Mouse (Mus musculus) gastrocnemius, adult 2 months (tissue): ENCODE measurements around the gene Lect2. TPM values are rescaled to one million over a fixed set of nuclear protein-coding genes. Genes with fewer than 3 reads are reported as not detected.

Source experiments
- DNase-seq: peaks from one replicate; pipeline ENCODE4 v3.0.0; 2022
- H3K27ac ChIP-seq: fragments of 200-600 bp; 2 replicates; pipeline ENCODE4 v1.8.1; 2022; ENCODE audit warnings: mild to moderate bottlenecking
- H3K4me3 ChIP-seq: fragments of 200-600 bp; 2 replicates; pipeline ENCODE4 v1.8.1; 2022; ENCODE audit warnings: mild to moderate bottlenecking, moderate library complexity
- CTCF ChIP-seq: fragments of 200-600 bp; IDR thresholded peaks from 2 replicates; pipeline ENCODE4 v1.8.1; 2022; ENCODE audit warnings: antibody characterized with exemption, mild to moderate bottlenecking, moderate library complexity
- intact Hi-C: fragments of 180-260 bp; cut with DNase I; formaldehyde crosslinking; loops from one replicate; pipeline ENCODE4 v1.15.1; 2025
- total RNA-seq, 2 experiments: library from RNA; stranded (reverse); gene quantifications; 2 replicates each; pipeline ENCODE4 v1.2.3; 2021

The Lect2 gene
- total RNA-seq, 2 experiments from 2014 or later: not detected

DNA sequence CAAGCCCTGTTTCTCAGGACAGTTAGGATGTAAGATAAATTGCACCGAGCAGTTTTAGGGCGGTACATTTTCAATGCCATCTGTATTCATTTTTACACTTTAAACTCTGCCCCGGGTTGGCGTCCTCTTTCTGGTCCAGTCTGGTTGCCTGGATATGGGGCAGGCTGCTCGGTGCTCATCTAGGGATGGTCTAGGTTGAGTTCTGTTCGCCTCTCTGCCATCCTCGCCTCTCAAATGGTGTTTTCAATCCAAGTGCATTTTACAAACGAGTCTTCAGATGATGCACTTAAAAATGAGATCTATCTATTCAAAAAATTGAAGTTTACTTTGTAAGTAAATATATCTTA lies 25.5 kb downstream of the Lect2 start:
- H3K27ac ChIP-seq: peak overlapping the region; percentile 56
- intact Hi-C loops: no loop called here
- DNase-seq: no peak
- peak overlapping the region; percentile 82 for H3K4me3 ChIP-seq
- TF ChIP-seq CTCF: no peak

DNA sequence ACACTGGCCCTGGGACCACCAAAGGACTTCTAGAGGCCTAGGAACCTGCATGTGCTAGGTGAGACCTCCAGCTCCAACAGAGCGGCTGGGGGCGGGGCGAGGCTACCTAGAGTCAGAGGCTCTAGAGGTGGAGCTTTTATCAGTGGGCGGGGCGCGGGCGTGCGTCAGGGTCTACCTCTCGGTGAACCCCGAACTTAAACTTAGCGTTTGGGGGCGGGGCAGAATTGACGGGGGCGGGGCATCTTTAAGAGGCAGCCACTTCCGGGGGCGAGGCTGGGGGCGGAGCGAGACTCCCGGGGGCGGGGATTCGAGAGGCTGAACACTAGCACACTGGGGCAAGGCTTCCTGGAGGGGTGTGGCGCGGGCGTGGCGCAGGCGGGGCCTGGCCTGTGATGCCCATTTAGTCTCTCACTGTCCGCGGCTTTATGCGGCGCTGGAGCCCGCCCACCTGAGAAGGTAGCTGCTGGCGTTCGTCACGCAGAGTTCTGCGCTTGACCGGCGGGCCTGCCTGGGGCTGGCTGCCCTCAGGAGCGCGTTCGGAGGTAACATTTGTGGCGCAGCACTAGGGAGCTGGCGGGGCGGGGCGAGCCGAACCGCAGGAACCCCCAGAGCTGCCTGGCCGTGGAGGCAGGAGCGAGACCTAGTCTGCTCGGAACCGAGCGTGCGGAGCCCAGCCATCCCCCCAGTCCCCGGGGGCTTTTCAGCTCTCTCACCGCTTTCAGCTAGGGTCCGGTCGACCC lies 26.1 kb downstream of the Lect2 start, which contains the start of gene Fbxl21:
Fbxl21 (plus strand) TSS at position 392 of the 740 bp plus-strand sequence.
- peak within 1 kb of the TSS; percentile 56 for H3K27ac ChIP-seq

GRCm38 (mm10) chr13:56516816-56517215 lies 31.5 kb downstream of the Lect2 start:
- Histone ChIP-seq H3K4me3 (no peak overlapping the region), H3K27ac (no peak overlapping the region)
- intact Hi-C loops: no loop called here
- DNase-seq: no peak
- no peak for TF ChIP-seq CTCF

More for the DNA sequence above, 26.1 kb downstream of the Lect2 start, which contains the start of gene Fbxl21:
- intact Hi-C loops: no loop called here
- DNase-seq: peak; percentile 95
- TF ChIP-seq CTCF: no peak
- H3K4me3 ChIP-seq: peak within 1 kb of the TSS; percentile 82

DNA sequence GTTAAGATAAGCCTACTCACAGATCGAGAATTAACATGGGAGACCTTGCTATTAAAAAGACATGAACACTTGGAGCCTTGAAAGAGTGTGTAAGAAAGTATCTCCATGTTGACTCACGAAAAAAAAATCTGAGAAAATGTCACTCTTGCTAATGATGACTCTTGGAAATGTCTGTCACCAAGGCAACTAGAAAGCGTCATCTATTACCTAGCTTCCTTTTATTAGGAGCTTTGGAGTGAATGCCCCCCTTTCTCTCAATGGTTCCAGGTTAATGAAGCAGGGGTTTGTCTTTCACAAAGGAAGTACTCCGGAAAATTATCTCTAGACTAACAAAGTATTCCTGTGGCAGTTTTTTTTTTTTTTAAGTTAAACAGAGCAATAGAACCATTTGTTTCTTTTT lies 32.0 kb downstream of the Lect2 start:
- no peak for TF ChIP-seq CTCF
- intact Hi-C loops: no loop called here
- DNase-seq: no peak
- H3K27ac ChIP-seq: no peak overlapping the region
- H3K4me3 ChIP-seq: no peak overlapping the region

DNA sequence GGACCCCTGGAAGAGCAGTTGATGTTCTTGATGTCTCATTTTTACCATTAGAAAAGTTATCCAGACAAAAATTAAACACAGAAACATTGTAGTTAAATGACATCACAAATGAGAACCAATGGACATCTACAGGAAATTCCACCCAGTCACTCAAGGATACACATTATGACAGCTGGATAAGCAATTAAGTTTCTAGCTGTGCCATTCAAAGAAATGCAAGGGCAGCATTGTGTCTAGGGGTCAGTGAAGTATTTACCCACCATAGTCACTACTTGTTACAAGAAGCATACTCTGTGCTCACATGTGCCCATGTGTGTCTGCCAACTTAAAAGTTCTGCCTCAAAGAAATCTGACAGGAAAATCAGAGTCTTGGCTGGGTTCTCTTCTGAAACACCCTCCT lies 34.7 kb downstream of the Lect2 start:
- DNase-seq: no peak
- intact Hi-C loops: no loop called here
- no peak overlapping the region for H3K27ac ChIP-seq
- TF ChIP-seq CTCF: no peak
- H3K4me3 ChIP-seq: no peak overlapping the region

- Histone ChIP-seq H3K4me3 (no peak overlapping the region), H3K27ac (no peak overlapping the region)
- no peak for DNase-seq
- TF ChIP-seq CTCF: no peak
- intact Hi-C loops: no loop called here
Observed at GRCm38 (mm10) chr13:56509796-56510195, 38.5 kb downstream of the Lect2 start.

DNA sequence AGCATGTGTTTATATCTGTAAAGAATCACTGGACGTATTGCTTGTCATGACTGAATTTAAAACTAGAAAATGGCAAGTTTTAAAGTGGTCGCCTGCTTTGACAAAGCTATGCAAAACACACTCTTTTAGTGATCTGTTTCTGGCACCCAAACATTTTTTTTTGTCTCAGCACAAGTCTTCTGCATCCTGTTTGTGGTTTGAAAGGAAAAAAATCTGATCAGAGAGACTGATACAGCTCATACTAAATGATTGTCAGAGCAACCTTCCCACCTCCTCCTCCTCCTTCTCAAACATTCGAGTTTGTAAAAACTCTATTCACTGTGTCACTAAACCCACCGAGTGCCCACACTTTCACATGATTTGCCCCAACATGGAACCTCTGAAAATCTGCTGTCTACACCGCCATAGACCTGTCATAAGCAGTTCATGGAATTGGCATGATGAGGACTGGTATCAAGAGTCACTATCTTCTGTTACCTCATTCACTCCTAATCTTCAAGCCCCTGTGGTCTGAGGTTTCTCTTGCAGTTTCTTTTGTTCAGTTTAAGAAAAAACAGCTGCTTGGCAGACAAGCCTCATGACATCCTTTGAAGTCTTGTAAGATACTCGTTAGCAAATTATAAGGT lies 41.3 kb downstream of the Lect2 start:
- no peak for TF ChIP-seq CTCF

GRCm38 (mm10) chr13:56501866-56502420 lies 46.4 kb downstream of the Lect2 start:
- no peak overlapping the region for H3K27ac ChIP-seq
- TF ChIP-seq CTCF: no peak
- intact Hi-C loops: no loop called here
- H3K4me3 ChIP-seq: no peak overlapping the region
- DNase-seq: no peak

More for the DNA sequence above, 41.3 kb downstream of the Lect2 start:
- Histone ChIP-seq H3K4me3 (no peak overlapping the region), H3K27ac (no peak overlapping the region)
- no peak for DNase-seq
- intact Hi-C loops: no loop called here

DNA sequence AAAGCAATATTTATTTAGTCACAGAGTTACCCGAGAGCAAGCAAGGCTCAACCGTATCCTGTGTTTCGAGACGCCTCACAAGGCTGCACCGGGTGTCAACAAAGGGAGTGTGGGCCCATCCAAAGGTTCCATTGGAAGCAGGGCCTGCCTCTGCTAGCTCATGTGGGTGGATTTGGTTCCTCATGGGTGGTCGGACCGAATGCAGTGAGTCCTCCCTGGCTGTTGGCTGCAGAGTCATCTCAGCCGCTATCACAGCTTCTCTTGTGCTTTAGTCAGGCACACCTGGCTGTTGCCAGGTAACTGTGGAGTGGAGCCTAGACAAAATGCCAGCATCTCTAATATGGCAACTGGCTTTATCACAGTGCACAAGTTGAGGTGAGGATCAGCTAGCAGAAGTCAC lies 47.7 kb downstream of the Lect2 start:
- DNase-seq: no peak
- no peak overlapping the region for H3K4me3 ChIP-seq
- intact Hi-C loops: no loop called here
- no peak overlapping the region for H3K27ac ChIP-seq
- TF ChIP-seq CTCF: no peak

DNA sequence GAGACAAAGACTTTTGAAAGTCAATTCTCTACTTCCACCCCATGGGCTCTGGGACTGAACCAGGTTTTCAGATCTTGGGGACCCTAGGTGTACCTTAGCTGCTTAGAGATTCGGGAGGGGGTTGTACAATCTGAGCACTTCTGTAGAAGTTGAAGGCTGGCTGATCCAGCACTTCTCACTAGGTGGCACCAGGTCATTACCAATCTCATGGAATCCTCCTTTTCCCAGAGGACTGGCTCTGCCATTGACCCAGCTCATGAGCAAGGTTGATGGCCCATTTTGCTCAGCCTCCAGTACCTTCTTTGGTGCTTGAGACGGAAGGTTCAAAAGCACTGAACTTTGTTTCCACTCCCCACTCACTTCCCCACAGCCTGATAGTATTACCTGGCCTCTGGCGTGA lies 48.2 kb downstream of the Lect2 start:
- intact Hi-C loops: no loop called here
- no peak overlapping the region for H3K4me3 ChIP-seq
- H3K27ac ChIP-seq: no peak overlapping the region
- no peak for DNase-seq
- peak; percentile 31 for TF ChIP-seq CTCF

DNA sequence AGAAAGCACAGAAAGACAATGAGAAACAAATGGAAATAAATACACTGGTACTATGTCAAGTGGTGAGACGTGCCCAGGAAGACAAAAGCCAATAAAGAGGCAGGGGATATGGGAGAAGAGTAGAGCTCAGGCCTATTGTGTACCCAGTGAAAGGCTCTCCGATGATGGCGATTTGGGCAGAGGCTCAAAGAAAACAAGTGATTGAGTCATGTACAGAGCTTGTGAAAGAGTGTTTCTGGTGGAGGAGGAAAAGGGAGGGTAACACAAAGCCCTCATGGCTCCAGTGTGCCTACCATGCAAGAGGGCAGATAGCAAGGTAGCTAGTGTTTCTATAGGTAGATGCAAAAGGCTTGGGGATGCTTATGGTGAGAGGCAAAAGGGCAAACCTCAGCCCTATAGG lies 53.9 kb downstream of the Lect2 start:
- Histone ChIP-seq H3K27ac (no peak overlapping the region), H3K4me3 (no peak overlapping the region)
- TF ChIP-seq CTCF: no peak
- DNase-seq: no peak
- intact Hi-C loops: no loop called here

Other genes starting within 250 kb of the Lect2 start
- not detected for gene Gm3045, start 121.9 kb downstream of the Lect2 start, total RNA-seq
- gene Slc25a48, start 110.1 kb downstream of the Lect2 start, total RNA-seq: not detected
- not detected for gene Il9, start 66.3 kb downstream of the Lect2 start, total RNA-seq
- not detected for gene Fbxl21, start 26.0 kb downstream of the Lect2 start, total RNA-seq
- gene Tgfbi, start 61.0 kb upstream of the Lect2 start, total RNA-seq: 10 to 100 TPM; 13.0 to 24.8 TPM
- gene Smad5, start 154.5 kb upstream of the Lect2 start, total RNA-seq: 10 to 100 TPM; 24.4 to 24.5 TPM
- not detected for gene Gm45623, start 205.3 kb upstream of the Lect2 start, total RNA-seq